Mouse (Mus musculus): ENCODE data around the gene Olfr888.

Gene Olfr888

DNA sequence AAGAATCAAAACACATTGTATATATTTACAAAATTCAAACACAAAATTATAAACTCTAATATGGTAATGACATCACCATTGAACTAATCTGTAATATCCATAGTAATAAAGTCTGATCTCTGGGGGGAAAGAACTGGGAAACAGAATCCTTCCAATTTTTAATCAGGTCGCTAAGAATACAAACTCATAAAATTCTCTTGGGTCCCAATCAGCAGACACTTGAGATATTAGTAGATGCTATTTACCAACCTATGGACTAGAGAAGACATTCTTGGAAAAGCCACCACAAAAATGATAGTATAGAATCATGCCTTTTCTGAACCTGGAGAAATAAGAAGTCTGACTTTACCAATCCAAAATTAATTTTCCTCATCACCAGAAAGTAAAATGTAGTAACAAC, at the start of gene Olfr888:
TSS of gene Olfr888 (plus strand) at position 301 of the 400 bp plus-strand sequence.
- no peak for DNase-seq (ENCODE audit: low spot score in 2 of 2)

DNA sequence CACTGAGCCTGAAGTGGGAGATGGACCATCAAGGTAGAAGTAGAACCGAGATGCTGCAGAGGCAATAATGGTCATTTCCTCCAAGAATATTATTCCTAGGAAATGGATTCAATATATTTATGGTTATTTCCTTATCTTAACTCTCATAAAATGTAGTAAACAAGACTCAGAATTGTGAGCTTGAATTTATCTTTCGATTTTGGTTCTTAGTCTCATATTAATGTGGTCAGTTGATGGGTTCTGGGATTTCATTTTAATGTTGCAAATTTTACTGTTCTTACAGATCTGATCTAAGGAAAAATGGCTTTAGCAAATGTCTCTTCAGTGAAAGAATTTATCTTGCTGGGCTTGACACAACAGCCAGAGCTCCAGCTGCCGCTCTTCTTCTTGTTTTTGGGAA, 46.9 kb upstream of the Olfr888 start, which contains the start of gene Olfr885:
TSS of gene Olfr885 (plus strand) at position 301 of the 400 bp plus-strand sequence.
- no peak for DNase-seq (ENCODE audit: low spot score in 2 of 2)

DNA sequence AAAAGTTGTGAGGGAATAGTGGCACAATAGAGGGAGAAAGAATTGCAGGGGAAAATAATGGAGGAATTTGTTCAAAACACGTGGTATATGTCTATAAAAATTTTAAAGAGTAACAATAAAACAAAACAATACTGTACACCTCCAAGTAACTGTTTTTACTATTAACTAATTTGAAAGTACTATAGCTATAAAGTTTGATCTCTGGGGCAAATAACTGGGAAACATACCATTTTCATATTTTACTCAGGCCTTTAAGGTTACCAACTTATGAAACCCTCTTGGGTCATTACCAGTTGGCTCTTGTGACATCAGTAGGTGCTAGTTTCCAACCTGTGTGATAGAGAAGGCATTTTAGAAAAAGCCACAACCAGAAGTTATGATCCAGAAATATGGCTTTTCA, 24.2 kb upstream of the Olfr888 start, which contains the start of gene Olfr887:
TSS of gene Olfr887 (plus strand) at position 301 of the 400 bp plus-strand sequence.
- no peak for DNase-seq (ENCODE audit: low spot score in 2 of 2)

DNA sequence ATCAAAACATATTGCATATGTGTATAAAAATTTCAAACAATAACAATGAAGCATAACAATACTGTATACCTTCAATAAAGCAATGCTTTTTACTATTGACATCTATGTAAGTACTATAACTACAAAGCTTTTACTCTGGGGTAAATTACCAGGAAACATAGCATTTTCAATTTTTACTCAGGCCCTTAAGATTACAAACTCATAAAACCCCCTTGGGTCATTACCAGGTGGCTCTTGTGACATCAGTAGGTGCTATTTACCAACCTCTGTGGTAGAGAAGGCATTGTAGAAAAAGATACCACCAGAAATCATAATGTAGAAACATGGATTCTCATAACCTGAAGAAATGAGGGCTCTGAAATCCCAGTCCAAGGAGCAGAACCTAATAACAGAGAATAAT, 7.0 kb downstream of the Olfr888 start, which contains the start of gene Olfr889:
TSS of gene Olfr889 (plus strand) at position 301 of the 400 bp plus-strand sequence.
- DNase-seq (ENCODE audit: low spot score in 2 of 2) = no peak

DNA sequence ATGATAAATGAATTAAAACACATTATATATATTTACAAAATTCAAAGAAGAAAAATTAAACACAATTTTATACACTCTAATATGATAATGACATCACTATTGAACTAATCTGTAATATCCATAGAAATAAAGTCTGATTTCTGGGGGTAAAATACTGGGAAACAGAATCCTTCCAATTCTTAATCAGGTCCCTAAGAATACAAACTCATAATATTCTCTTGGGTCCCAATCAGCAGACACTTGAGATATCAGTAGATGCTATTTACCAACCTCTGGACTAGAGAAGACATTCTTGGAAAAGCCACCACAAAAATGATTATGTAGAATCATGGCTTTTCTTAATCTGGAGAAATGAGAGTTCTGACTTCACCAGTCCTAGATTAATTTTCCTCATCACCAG, 34.3 kb downstream of the Olfr888 start, which contains the start of gene Olfr890:
TSS of gene Olfr890 (plus strand) at position 301 of the 400 bp plus-strand sequence.
- no peak for DNase-seq (ENCODE audit: low spot score in 2 of 2)
